Mouse (Mus musculus): ENCODE measurements around the gene Unc5c.

Gene Unc5c

GRCm38 (mm10) chr3:141597974-141598373 is 133.0 kb downstream of the Unc5c start:
- no peak for DNase-seq (ENCODE audit: low spot score in 2 of 2)

GRCm38 (mm10) chr3:141598936-141599335 is 133.9 kb downstream of the Unc5c start:
- no peak for DNase-seq (ENCODE audit: low spot score in 2 of 2)

GRCm38 (mm10) chr3:141601072-141601549 is 136.1 kb downstream of the Unc5c start:
- DNase-seq (ENCODE audit: low spot score in 2 of 2): peak in 1 of 2 experiments; percentile 24

GRCm38 (mm10) chr3:141616718-141617117 is 151.7 kb downstream of the Unc5c start:
- DNase-seq (ENCODE audit: low spot score in 2 of 2): no peak

- DNase-seq (ENCODE audit: low spot score in 2 of 2): no peak
Measured at GRCm38 (mm10) chr3:141618675-141619074, 153.7 kb downstream of the Unc5c start.

GRCm38 (mm10) chr3:141621496-141621895 is 156.5 kb downstream of the Unc5c start:
- DNase-seq (ENCODE audit: low spot score in 2 of 2): no peak

GRCm38 (mm10) chr3:141626935-141627638 is 162.1 kb downstream of the Unc5c start:
- no peak for DNase-seq (ENCODE audit: low spot score in 2 of 2)

GRCm38 (mm10) chr3:141627639-141627977 is 162.6 kb downstream of the Unc5c start:
- no peak for DNase-seq (ENCODE audit: low spot score in 2 of 2)

GRCm38 (mm10) chr3:141629431-141629830 is 164.4 kb downstream of the Unc5c start:
- no peak for DNase-seq (ENCODE audit: low spot score in 2 of 2)

- no peak for DNase-seq (ENCODE audit: low spot score in 2 of 2)
Measured at GRCm38 (mm10) chr3:141637900-141638299, 172.9 kb downstream of the Unc5c start.

- DNase-seq (ENCODE audit: low spot score in 2 of 2): no peak
Measured at GRCm38 (mm10) chr3:141644264-141644663, 179.2 kb downstream of the Unc5c start.

GRCm38 (mm10) chr3:141646588-141646987 is 181.6 kb downstream of the Unc5c start:
- DNase-seq (ENCODE audit: low spot score in 2 of 2): no peak

GRCm38 (mm10) chr3:141650658-141651057 is 185.6 kb downstream of the Unc5c start:
- DNase-seq (ENCODE audit: low spot score in 2 of 2): no peak

- no peak for DNase-seq (ENCODE audit: low spot score in 2 of 2)
Measured at GRCm38 (mm10) chr3:141653915-141654314, 188.9 kb downstream of the Unc5c start.

- DNase-seq (ENCODE audit: low spot score in 2 of 2): no peak
Measured at GRCm38 (mm10) chr3:141659041-141659789, 194.2 kb downstream of the Unc5c start.

GRCm38 (mm10) chr3:141660065-141661062 is 195.3 kb downstream of the Unc5c start:
- DNase-seq (ENCODE audit: low spot score in 2 of 2): no peak

- DNase-seq (ENCODE audit: low spot score in 2 of 2): no peak
Measured at GRCm38 (mm10) chr3:141689113-141689512, 224.1 kb downstream of the Unc5c start.

- DNase-seq (ENCODE audit: low spot score in 2 of 2): no peak
Measured at GRCm38 (mm10) chr3:141690676-141691075, 225.7 kb downstream of the Unc5c start.

GRCm38 (mm10) chr3:141691418-141691817 is 226.4 kb downstream of the Unc5c start:
- no peak for DNase-seq (ENCODE audit: low spot score in 2 of 2)

GRCm38 (mm10) chr3:141691846-141692245 is 226.8 kb downstream of the Unc5c start:
- no peak for DNase-seq (ENCODE audit: low spot score in 2 of 2)

GRCm38 (mm10) chr3:141699177-141699576 is 234.2 kb downstream of the Unc5c start:
- DNase-seq (ENCODE audit: low spot score in 2 of 2): no peak

- no peak for DNase-seq (ENCODE audit: low spot score in 2 of 2)
Measured at GRCm38 (mm10) chr3:141701381-141701909, 236.4 kb downstream of the Unc5c start.
